Mouse (Mus musculus) left cerebral cortex, adult 2 months (tissue): ENCODE measurements around the gene Ly6g6d. TPM values are rescaled to one million over a fixed set of nuclear protein-coding genes. Genes with fewer than 3 reads are reported as not detected.

Experiments used
- DNase-seq, 2 experiments: peaks; one replicate each; pipeline ENCODE4 v3.0.0; 2021 to 2022; ENCODE audit warnings: low spot score in 2 of 2, mixed read lengths in 1 of 2; ENCODE audit errors: extremely low spot score in 1 of 2
- H3K27ac ChIP-seq: fragments of 200-600 bp; 2 replicates; pipeline ENCODE4 v1.8.1; 2022
- H3K4me3 ChIP-seq: fragments of 200-600 bp; 2 replicates; pipeline ENCODE4 v1.8.1; 2022
- CTCF ChIP-seq: fragments of 200-600 bp; IDR thresholded peaks from 2 replicates; pipeline ENCODE4 v1.8.1; 2022; ENCODE audit warnings: antibody characterized with exemption, mild to moderate bottlenecking, moderate library complexity
- intact Hi-C: fragments of 180-260 bp; cut with DNase I; formaldehyde crosslinking; loops from one replicate; pipeline ENCODE4 v1.15.1; 2025
- total RNA-seq, 2 experiments: library from RNA; stranded (reverse); gene quantifications; 2 replicates each; pipeline ENCODE4 v1.2.3; 2021

The Ly6g6d gene
- total RNA-seq, 2 experiments from 2014 or later = 0.70 to 1.1 TPM

- peak within 1 kb of the TSS; percentile 47 for H3K4me3 ChIP-seq
- intact Hi-C loops = no loop called here
- peak within 1 kb of the TSS; percentile 70 for H3K27ac ChIP-seq
- TF ChIP-seq CTCF = no peak; the same call in 1 of the 2 replicates
- DNase-seq = no peak
Measured at GRCm38 (mm10) chr17:35049561-35050016, 28.3 kb downstream of the Ly6g6d start, which contains the start of gene Clic1. Gene Clic1, plus strand, starts transcription at chr17:35049966.

GRCm38 (mm10) chr17:35048932-35049440 lies 28.9 kb downstream of the Ly6g6d start:
- no peak for TF ChIP-seq CTCF
- intact Hi-C loops = no loop called here
- Histone ChIP-seq H3K27ac (no peak overlapping the region), H3K4me3 (no peak overlapping the region)
- no peak for DNase-seq

- intact Hi-C loops = no loop called here
- peak overlapping the region; percentile 40; the same call in 1 of the 2 replicates for H3K27ac ChIP-seq
- DNase-seq = no peak
- no peak overlapping the region for H3K4me3 ChIP-seq
- no peak for TF ChIP-seq CTCF
Measured at GRCm38 (mm10) chr17:35048149-35048931, 29.5 kb downstream of the Ly6g6d start.

- DNase-seq = no peak
- intact Hi-C loops = no loop called here
- H3K27ac ChIP-seq = peak overlapping the region; percentile 40; the same call in 1 of the 2 replicates
- H3K4me3 ChIP-seq = no peak overlapping the region
- no peak for TF ChIP-seq CTCF
Measured at GRCm38 (mm10) chr17:35047688-35048087, 30.2 kb downstream of the Ly6g6d start.

- peak within 1 kb of the TSS; percentile 52 for H3K4me3 ChIP-seq
- intact Hi-C loops = no loop called here
- TF ChIP-seq CTCF = no peak; the same call in 1 of the 2 replicates
- peak; percentile 84 to 93 for DNase-seq
- H3K27ac ChIP-seq = peak within 1 kb of the TSS; percentile 34; the same call in 1 of the 2 replicates
Measured at GRCm38 (mm10) chr17:35046681-35047455, 31.0 kb downstream of the Ly6g6d start, which contains the start of gene Msh5. Gene Msh5, minus strand, starts transcription at chr17:35046745.

- Histone ChIP-seq H3K27ac (peak overlapping the region; percentile 34; the same call in 1 of the 2 replicates), H3K4me3 (peak overlapping the region; percentile 52)
- TF ChIP-seq CTCF = no peak
- no peak for DNase-seq
- intact Hi-C loops = no loop called here
Measured at GRCm38 (mm10) chr17:35045807-35046680, 31.8 kb downstream of the Ly6g6d start.

- Histone ChIP-seq H3K4me3 (no peak overlapping the region), H3K27ac (no peak overlapping the region)
- TF ChIP-seq CTCF = no peak
- DNase-seq = no peak
- intact Hi-C loops = no loop called here
Measured at GRCm38 (mm10) chr17:35044904-35045806, 32.7 kb downstream of the Ly6g6d start.

- no peak for DNase-seq
- TF ChIP-seq CTCF = no peak
- Histone ChIP-seq H3K4me3 (no peak overlapping the region), H3K27ac (no peak overlapping the region)
- intact Hi-C loops = no loop called here
Measured at GRCm38 (mm10) chr17:35043794-35044193, 34.1 kb downstream of the Ly6g6d start.

GRCm38 (mm10) chr17:35039121-35039873 lies 38.6 kb downstream of the Ly6g6d start:
- intact Hi-C loops = no loop called here
- Histone ChIP-seq H3K4me3 (no peak overlapping the region), H3K27ac (no peak overlapping the region)
- TF ChIP-seq CTCF = no peak
- DNase-seq = no peak
